In the genomic region with DNA sequence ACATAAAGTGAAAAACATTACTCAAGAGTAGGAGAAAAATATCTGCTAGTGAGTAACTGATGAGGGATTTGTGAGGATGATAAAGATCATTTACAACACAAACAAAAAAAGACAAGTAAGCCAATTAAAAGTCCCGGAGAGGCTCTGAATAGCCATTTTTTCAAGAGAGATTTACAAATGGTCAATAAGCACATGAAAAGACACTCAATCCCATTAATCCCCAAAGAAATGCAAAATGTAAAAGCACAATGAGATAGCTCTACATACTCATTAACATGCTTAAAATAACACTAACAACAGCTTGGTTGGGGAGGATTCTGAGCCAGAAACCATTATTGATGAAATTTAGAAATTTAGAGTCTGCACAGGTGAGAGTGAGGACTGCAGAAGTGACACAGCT, we compare ENCODE assay signal across 20 mouse cellular contexts.
"Had no signal": no experiment of that assay in that cellular context is flagged by ENCODE, and none has a peak within 500 bp of the region (broad histone marks: within the 10 kb centered on the region; RNA-seq: fewer than 3 reads in every experiment).

No protein-coding gene starts in this region.

- H3K27me3 ChIP-seq: limb, embryonic 12.5 days; liver, embryonic 13.5 days; lung, embryonic 15.5 days; megakaryocyte, embryonic 14.5 days; midbrain, embryonic 15.5 days; neural tube, embryonic 12.5 days had no signal

- H3K4me3 ChIP-seq: limb, embryonic 12.5 days; liver, embryonic 13.5 days; lung, embryonic 15.5 days; megakaryocyte, embryonic 14.5 days; midbrain, embryonic 15.5 days; neural tube, embryonic 12.5 days had no signal

- ATAC-seq: liver, postnatal 0 days; midbrain, embryonic 15.5 days had no signal

- DNase-seq: kidney, adult 9 months; kidney, postnatal 10 days; layer of hippocampus, adult 9-11 months; layer of hippocampus, postnatal 36 days; liver; liver, embryonic 13.5 days; liver, postnatal 0 days; lung, postnatal 14 days; retina, postnatal 1 day; right cerebral cortex, postnatal 4 days; spleen, adult 18-20 months; thymus, adult 18-20 months; thymus, postnatal 25 days had no signal

- H3K27ac ChIP-seq: limb, embryonic 12.5 days; liver, embryonic 13.5 days; lung, embryonic 15.5 days; macrophage; midbrain, embryonic 15.5 days; neural tube, embryonic 12.5 days had no signal

- H3K9ac ChIP-seq: limb, embryonic 12.5 days; liver, embryonic 13.5 days; liver, postnatal 0 days; lung, embryonic 15.5 days; midbrain, embryonic 15.5 days; neural tube, embryonic 12.5 days had no signal

- H3K9me3 ChIP-seq: limb, embryonic 12.5 days; liver, embryonic 13.5 days; lung, embryonic 15.5 days; megakaryocyte, embryonic 14.5 days; midbrain, embryonic 15.5 days; neural tube, embryonic 12.5 days had no signal

- H3K4me1 ChIP-seq: limb, embryonic 12.5 days; liver, embryonic 13.5 days; lung, embryonic 15.5 days; megakaryocyte, embryonic 14.5 days; midbrain, embryonic 15.5 days; neural tube, embryonic 12.5 days had no signal

- H3K36me3 ChIP-seq: limb, embryonic 12.5 days; liver, embryonic 13.5 days; lung, embryonic 15.5 days; midbrain, embryonic 15.5 days; neural tube, embryonic 12.5 days had no signal

- H3K4me2 ChIP-seq: limb, embryonic 12.5 days; liver, embryonic 13.5 days; lung, embryonic 15.5 days; midbrain, embryonic 11.5 days; midbrain, embryonic 15.5 days; neural tube, embryonic 12.5 days had no signal
